Mouse (Mus musculus) testis, adult 2 months (tissue): ENCODE measurements around the gene Osbpl9. TPM values are rescaled to one million over a fixed set of nuclear protein-coding genes. Genes with fewer than 3 reads are reported as not detected.

Experiments
- H3K27ac ChIP-seq: fragments of 200-500 bp; 2 replicates; pipeline ENCODE4 v1.5.1; 2012; ENCODE audit warnings: low read depth, low read length; ENCODE audit not compliant: control insufficient read depth, insufficient read depth
- H3K27me3 ChIP-seq: fragments of 200-500 bp; 2 replicates; pipeline ENCODE4 v1.6.1; 2012; ENCODE audit warnings: mild to moderate bottlenecking, low read length, moderate library complexity; ENCODE audit not compliant: control insufficient read depth, insufficient read depth
- H3K36me3 ChIP-seq: fragments of 200-500 bp; 2 replicates; pipeline ENCODE4 v1.6.1; 2012; ENCODE audit warnings: mild to moderate bottlenecking, low read length; ENCODE audit not compliant: control insufficient read depth, insufficient read depth
- H3K4me1 ChIP-seq: fragments of 200-500 bp; 2 replicates; pipeline ENCODE4 v1.6.1; 2012; ENCODE audit warnings: low read length; ENCODE audit not compliant: control insufficient read depth, insufficient read depth
- H3K4me3 ChIP-seq: fragments of 200-500 bp; 2 replicates; pipeline ENCODE4 v1.5.1; 2012; ENCODE audit warnings: low read depth, mild to moderate bottlenecking, low read length, moderate library complexity, mixed read lengths; ENCODE audit not compliant: control insufficient read depth
- CTCF ChIP-seq: fragments of 200-500 bp; IDR thresholded peaks from 2 replicates; pipeline ENCODE4 v1.5.1; 2012; ENCODE audit warnings: low read depth, mild to moderate bottlenecking, inconsistent platforms, low read length, moderate library complexity; ENCODE audit not compliant: control insufficient read depth, insufficient read depth, insufficient replicate concordance
- POLR2A ChIP-seq: fragments of 200-500 bp; IDR thresholded peaks from 2 replicates; pipeline ENCODE4 v1.6.1; 2012; ENCODE audit warnings: low read depth, mild to moderate bottlenecking, inconsistent platforms, low read length, moderate library complexity; ENCODE audit not compliant: control insufficient read depth
- polyA plus RNA-seq: library from polyadenylated mRNA; depleted of rRNA; stranded (reverse); fragments of >200 nt; gene quantifications from 2 replicates; pipeline ENCODE4 v1.2.3, GENCODE M21; 2012

The Osbpl9 gene
- polyA plus RNA-seq, 1 experiment = 100 TPM

GRCm38 (mm10) chr4:109204416-109204815 is 2.3 kb upstream of the Osbpl9 start:
- H3K4me3 ChIP-seq = no peak overlapping the region
- no peaks in the 10 kb centered on the region for H3K4me1 ChIP-seq
- no peaks in the 10 kb centered on the region for H3K27me3 ChIP-seq
- no peak overlapping the region for H3K27ac ChIP-seq
- TF ChIP-seq POLR2A (no peak), CTCF (no peak)
- no peaks in the 10 kb centered on the region for H3K36me3 ChIP-seq

- TF ChIP-seq POLR2A = no peak
- no peak for TF ChIP-seq CTCF
- H3K4me3 ChIP-seq = no peak overlapping the region
Measured at GRCm38 (mm10) chr4:109203931-109204330, 1.9 kb upstream of the Osbpl9 start.

DNA sequence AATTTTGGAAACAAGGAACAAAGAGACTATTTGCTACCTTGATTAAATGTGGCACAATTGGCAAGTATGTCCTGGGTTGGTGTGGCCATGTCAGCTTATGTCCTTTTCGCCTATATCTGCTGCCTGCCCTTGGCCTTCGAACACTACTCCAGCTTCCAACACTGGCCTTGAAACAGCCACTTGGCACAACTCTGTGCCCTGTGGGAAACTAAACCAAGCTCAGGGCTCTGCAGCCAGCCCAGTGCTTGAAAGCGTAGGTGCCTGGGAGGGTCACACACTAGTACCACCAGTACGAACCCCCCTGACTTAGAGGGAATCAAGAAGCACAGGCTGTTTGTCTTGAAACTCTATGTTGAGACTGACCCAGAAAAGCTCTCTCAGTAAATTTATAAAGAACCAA is 3.0 kb downstream of the Osbpl9 start:
- Histone ChIP-seq H3K36me3 (no peaks in the 10 kb centered on the region), H3K4me3 (no peak overlapping the region), H3K4me1 (peaks cover 2% of the 10 kb centered on the region; the same call in 1 of the 2 replicates), H3K27ac (peak overlapping the region; percentile 40), H3K27me3 (no peaks in the 10 kb centered on the region)
- no peak for TF ChIP-seq CTCF
- peak; percentile 24; the same call in 1 of the 2 replicates for TF ChIP-seq POLR2A

More at GRCm38 (mm10) chr4:109203931-109204330, 1.9 kb upstream of the Osbpl9 start:
- Histone ChIP-seq H3K27me3 (no peaks in the 10 kb centered on the region), H3K4me1 (no peaks in the 10 kb centered on the region), H3K27ac (no peak overlapping the region), H3K36me3 (no peaks in the 10 kb centered on the region)

GRCm38 (mm10) chr4:109195900-109196629 is 6.0 kb downstream of the Osbpl9 start:
- H3K4me1 ChIP-seq = peaks cover 4% of the 10 kb centered on the region
- TF ChIP-seq CTCF (no peak), POLR2A (no peak)
- H3K27me3 ChIP-seq = no peaks in the 10 kb centered on the region
- H3K36me3 ChIP-seq = no peaks in the 10 kb centered on the region
- peak overlapping the region; percentile 69 for H3K27ac ChIP-seq
- H3K4me3 ChIP-seq = no peak overlapping the region

GRCm38 (mm10) chr4:109193886-109194285 is 8.2 kb downstream of the Osbpl9 start:
- Histone ChIP-seq H3K4me3 (no peak overlapping the region), H3K27ac (peak overlapping the region; percentile 64; the same call in 1 of the 2 replicates), H3K4me1 (peaks cover 7% of the 10 kb centered on the region), H3K36me3 (no peaks in the 10 kb centered on the region), H3K27me3 (no peaks in the 10 kb centered on the region)
- no peak for TF ChIP-seq POLR2A
- TF ChIP-seq CTCF = no peak

- peaks cover 5% of the 10 kb centered on the region for H3K4me1 ChIP-seq
- H3K36me3 ChIP-seq = no peaks in the 10 kb centered on the region
- no peak overlapping the region for H3K4me3 ChIP-seq
- no peaks in the 10 kb centered on the region for H3K27me3 ChIP-seq
- TF ChIP-seq POLR2A (no peak), CTCF (no peak)
- peak overlapping the region; percentile 80 for H3K27ac ChIP-seq
Measured at GRCm38 (mm10) chr4:109191598-109191997, 10.5 kb downstream of the Osbpl9 start.

GRCm38 (mm10) chr4:109185616-109186405 is 16.3 kb downstream of the Osbpl9 start:
- no peaks in the 10 kb centered on the region for H3K27me3 ChIP-seq
- TF ChIP-seq POLR2A = no peak
- no peak for TF ChIP-seq CTCF
- H3K4me1 ChIP-seq = peaks cover 3% of the 10 kb centered on the region; the same call in 1 of the 2 replicates

More at GRCm38 (mm10) chr4:109185616-109186405, 16.3 kb downstream of the Osbpl9 start:
- H3K4me3 ChIP-seq = no peak overlapping the region
- no peaks in the 10 kb centered on the region for H3K36me3 ChIP-seq
- no peak overlapping the region for H3K27ac ChIP-seq
